Mouse (Mus musculus) cerebellum, adult (tissue): ENCODE results near the gene Tomm70a.

Experiments
- ATAC-seq: cut with Nextera tagmentation; 2 replicates; pipeline ENCODE4 v1.9.2; 2017; ENCODE audit warnings: mild to moderate bottlenecking, moderate library complexity, mixed read lengths; ENCODE audit not compliant: insufficient number of reproducible peaks, low FRiP score, low TSS enrichment

Gene Tomm70a

GRCm38 (mm10) chr16:57182037-57182436 is 60.5 kb downstream of the Tomm70a start:
- no peak for ATAC-seq

GRCm38 (mm10) chr16:57186618-57187017 is 65.1 kb downstream of the Tomm70a start:
- ATAC-seq, result no peak

GRCm38 (mm10) chr16:57189493-57189892 is 68.0 kb downstream of the Tomm70a start:
- no peak for ATAC-seq

GRCm38 (mm10) chr16:57190390-57190789 is 68.9 kb downstream of the Tomm70a start:
- no peak for ATAC-seq

GRCm38 (mm10) chr16:57191214-57191613 is 69.7 kb downstream of the Tomm70a start:
- no peak for ATAC-seq

GRCm38 (mm10) chr16:57196590-57196989 is 75.1 kb downstream of the Tomm70a start:
- no peak for ATAC-seq

- no peak for ATAC-seq
Observed at GRCm38 (mm10) chr16:57197281-57197680, 75.8 kb downstream of the Tomm70a start.
